Mouse (Mus musculus): ENCODE measurements at regions not wholly inside any gene's neighbourhood (a gene's known extent, or its start where the extent isn't known, plus 50 kb on each side); places are given as distances from the start of the nearest gene placed in this dataset.

- H3K36me3 ChIP-seq (ENCODE audit: control insufficient read depth, insufficient read depth, low read length, poor library complexity, severe bottlenecking) = no peaks in the 10 kb centered on the region
- H3K27me3 ChIP-seq (ENCODE audit: control insufficient read depth, insufficient read depth, low read length, poor library complexity, severe bottlenecking) = no peaks in the 10 kb centered on the region
- peak overlapping the region; percentile 41; the same call in 1 of the 2 replicates for H3K27ac ChIP-seq (ENCODE audit: insufficient read depth, low read length)
- TF ChIP-seq POLR2A (IDR thresholded peaks at IDR 0.05; ENCODE audit: insufficient read depth, low read length) (no peak), EP300 (IDR thresholded peaks at IDR 0.05; ENCODE audit: insufficient read depth, low read depth, low read length) (no peak), CTCF (IDR thresholded peaks at IDR 0.05; ENCODE audit: low read depth, low read length) (no peak)
- H3K9ac ChIP-seq (ENCODE audit: low read depth, poor library complexity, severe bottlenecking) = no peak overlapping the region
- H3K4me1 ChIP-seq (ENCODE audit: control insufficient read depth, insufficient read depth, low read length) = peaks cover 2% of the 10 kb centered on the region
- H3K9me3 ChIP-seq (replicated peaks; ENCODE audit: control insufficient read depth, insufficient read depth, low read length, poor library complexity, severe bottlenecking) = no peaks in the 10 kb centered on the region
- H3K4me3 ChIP-seq (ENCODE audit: low read depth, low read length) = no peak overlapping the region
Measured at GRCm38 (mm10) chr2:48441296-48441990, 372.5 kb upstream of the Acvr2a start.

DNA sequence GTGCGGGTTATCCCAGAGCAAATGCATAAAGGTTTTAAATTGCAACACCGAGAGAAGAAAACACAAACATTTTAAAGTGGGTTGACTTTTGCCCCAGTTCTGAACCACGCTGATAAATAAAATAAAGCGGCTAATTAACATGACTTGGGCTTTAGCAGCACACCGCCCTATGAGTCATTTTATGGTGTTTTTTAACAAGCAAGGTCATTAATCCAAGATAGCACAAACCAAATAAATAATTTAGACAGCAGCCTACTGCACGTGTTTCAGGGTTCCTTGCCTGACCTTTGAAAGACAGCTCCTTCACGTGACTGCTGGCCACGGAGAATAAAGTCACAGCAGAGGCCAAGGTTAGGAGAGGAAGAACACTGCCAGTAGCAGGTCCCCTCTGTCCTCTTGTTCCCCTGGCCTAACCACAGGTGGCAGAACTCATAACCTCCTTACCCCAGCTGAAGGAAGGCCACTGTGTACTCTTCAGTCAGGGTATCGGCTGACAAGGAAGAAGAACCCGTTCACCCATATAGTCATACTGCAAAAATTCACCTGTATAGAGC, 371.8 kb upstream of the Acvr2a start:
- TF ChIP-seq EP300 (IDR thresholded peaks at IDR 0.05; ENCODE audit: insufficient read depth, low read depth, low read length) = no peak
- TF ChIP-seq POLR2A (IDR thresholded peaks at IDR 0.05; ENCODE audit: insufficient read depth, low read length) = no peak
- TF ChIP-seq CTCF (IDR thresholded peaks at IDR 0.05; ENCODE audit: low read depth, low read length) = no peak
- H3K4me1 ChIP-seq (ENCODE audit: control insufficient read depth, insufficient read depth, low read length) = peaks cover 2% of the 10 kb centered on the region
- H3K36me3 ChIP-seq (ENCODE audit: control insufficient read depth, insufficient read depth, low read length, poor library complexity, severe bottlenecking) = no peaks in the 10 kb centered on the region
- H3K4me3 ChIP-seq (ENCODE audit: low read depth, low read length) = no peak overlapping the region
- no peaks in the 10 kb centered on the region for H3K27me3 ChIP-seq (ENCODE audit: control insufficient read depth, insufficient read depth, low read length, poor library complexity, severe bottlenecking)
- H3K9ac ChIP-seq (ENCODE audit: low read depth, poor library complexity, severe bottlenecking) = no peak overlapping the region
- H3K9me3 ChIP-seq (replicated peaks; ENCODE audit: control insufficient read depth, insufficient read depth, low read length, poor library complexity, severe bottlenecking) = no peaks in the 10 kb centered on the region
- no peak overlapping the region for H3K27ac ChIP-seq (ENCODE audit: insufficient read depth, low read length)

DNA sequence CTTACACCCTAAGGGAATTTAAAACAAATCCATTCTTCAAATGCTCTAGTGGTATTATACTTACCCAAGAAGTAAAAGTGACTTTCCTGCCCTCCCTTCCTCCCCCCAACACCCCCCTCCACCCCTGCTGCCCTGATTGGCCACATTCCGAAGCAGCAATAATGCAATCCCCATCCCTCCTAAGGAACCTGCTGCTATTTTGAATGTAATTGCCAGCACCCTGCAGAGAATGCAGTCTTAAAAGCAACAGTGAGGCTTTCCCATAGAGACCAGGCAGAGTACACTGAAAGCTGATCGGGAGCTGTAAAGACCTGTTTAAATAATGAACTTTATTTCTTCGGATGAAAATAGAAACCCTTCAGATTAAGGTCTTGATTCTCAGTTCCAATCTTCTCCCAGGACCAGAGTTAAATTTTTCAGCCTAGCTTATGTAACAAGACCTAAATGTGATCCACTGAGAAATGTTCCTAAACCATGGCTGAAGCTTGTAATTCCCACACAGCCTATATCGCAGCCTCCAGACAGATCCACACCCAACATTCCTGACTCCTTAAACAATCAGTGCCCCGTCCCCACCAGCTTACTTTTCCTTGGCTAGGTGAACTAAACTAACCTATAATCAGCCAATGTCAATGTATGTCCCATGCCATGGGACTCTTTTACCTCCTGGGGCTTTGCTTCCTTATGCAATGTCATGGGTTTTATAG, 367.9 kb upstream of the Acvr2a start:
- Histone ChIP-seq H3K4me3 (ENCODE audit: low read depth, low read length) (no peak overlapping the region), H3K4me1 (ENCODE audit: control insufficient read depth, insufficient read depth, low read length) (peaks cover 2% of the 10 kb centered on the region), H3K9me3 (replicated peaks; ENCODE audit: control insufficient read depth, insufficient read depth, low read length, poor library complexity, severe bottlenecking) (no peaks in the 10 kb centered on the region), H3K27ac (ENCODE audit: insufficient read depth, low read length) (no peak overlapping the region), H3K27me3 (ENCODE audit: control insufficient read depth, insufficient read depth, low read length, poor library complexity, severe bottlenecking) (no peaks in the 10 kb centered on the region), H3K9ac (ENCODE audit: low read depth, poor library complexity, severe bottlenecking) (no peak overlapping the region), H3K36me3 (ENCODE audit: control insufficient read depth, insufficient read depth, low read length, poor library complexity, severe bottlenecking) (no peaks in the 10 kb centered on the region)
- TF ChIP-seq POLR2A (IDR thresholded peaks at IDR 0.05; ENCODE audit: insufficient read depth, low read length) (no peak), CTCF (IDR thresholded peaks at IDR 0.05; ENCODE audit: low read depth, low read length) (no peak), EP300 (IDR thresholded peaks at IDR 0.05; ENCODE audit: insufficient read depth, low read depth, low read length) (no peak)

- Histone ChIP-seq H3K27me3 (ENCODE audit: control insufficient read depth, insufficient read depth, low read length, poor library complexity, severe bottlenecking) (no peaks in the 10 kb centered on the region), H3K36me3 (ENCODE audit: control insufficient read depth, insufficient read depth, low read length, poor library complexity, severe bottlenecking) (no peaks in the 10 kb centered on the region), H3K27ac (ENCODE audit: insufficient read depth, low read length) (no peak overlapping the region), H3K9ac (ENCODE audit: low read depth, poor library complexity, severe bottlenecking) (no peak overlapping the region), H3K4me3 (ENCODE audit: low read depth, low read length) (no peak overlapping the region), H3K9me3 (replicated peaks; ENCODE audit: control insufficient read depth, insufficient read depth, low read length, poor library complexity, severe bottlenecking) (no peaks in the 10 kb centered on the region), H3K4me1 (ENCODE audit: control insufficient read depth, insufficient read depth, low read length) (peaks cover 2% of the 10 kb centered on the region)
- TF ChIP-seq CTCF (IDR thresholded peaks at IDR 0.05; ENCODE audit: low read depth, low read length) = no peak
- no peak for TF ChIP-seq EP300 (IDR thresholded peaks at IDR 0.05; ENCODE audit: insufficient read depth, low read depth, low read length)
- no peak for TF ChIP-seq POLR2A (IDR thresholded peaks at IDR 0.05; ENCODE audit: insufficient read depth, low read length)
Measured at GRCm38 (mm10) chr2:48446617-48447016, 367.3 kb upstream of the Acvr2a start.

DNA sequence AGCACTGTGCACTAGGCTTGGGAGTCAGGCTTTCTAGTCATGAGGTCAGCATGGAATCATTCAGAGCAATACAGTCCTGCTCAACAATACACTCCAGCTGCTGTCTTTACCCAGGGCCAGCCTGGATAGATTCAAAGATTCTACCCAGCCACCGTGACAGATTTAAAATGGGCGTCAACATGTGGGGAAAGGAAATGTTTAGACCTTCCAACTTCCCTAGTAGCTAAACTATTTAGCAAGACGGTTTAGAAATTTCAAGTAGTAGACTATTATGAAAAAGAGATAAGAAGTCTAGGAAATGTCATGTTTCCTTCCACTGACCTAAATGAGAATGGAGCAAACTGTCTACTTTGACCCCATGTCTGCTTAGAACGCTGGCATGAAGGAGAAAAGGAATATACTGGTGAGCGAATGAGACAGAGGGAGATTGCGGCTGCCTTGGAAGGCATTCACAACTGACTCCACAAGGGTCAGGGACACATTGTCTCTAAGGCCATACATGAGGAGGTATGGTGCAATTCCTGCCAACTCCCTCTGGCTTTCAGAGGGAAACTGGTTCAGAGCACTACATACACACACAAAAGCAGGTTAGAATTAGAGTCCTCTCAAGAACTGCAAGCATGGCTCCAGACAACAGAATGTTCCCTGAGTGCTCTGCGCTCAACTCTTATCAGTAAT, 364.6 kb upstream of the Acvr2a start:
- no peak overlapping the region for H3K27ac ChIP-seq (ENCODE audit: insufficient read depth, low read length)

More for the DNA sequence above, 364.6 kb upstream of the Acvr2a start:
- TF ChIP-seq POLR2A (IDR thresholded peaks at IDR 0.05; ENCODE audit: insufficient read depth, low read length) = no peak
- TF ChIP-seq EP300 (IDR thresholded peaks at IDR 0.05; ENCODE audit: insufficient read depth, low read depth, low read length) = no peak
- TF ChIP-seq CTCF (IDR thresholded peaks at IDR 0.05; ENCODE audit: low read depth, low read length) = no peak
- H3K36me3 ChIP-seq (ENCODE audit: control insufficient read depth, insufficient read depth, low read length, poor library complexity, severe bottlenecking) = no peaks in the 10 kb centered on the region
- no peaks in the 10 kb centered on the region for H3K4me1 ChIP-seq (ENCODE audit: control insufficient read depth, insufficient read depth, low read length)
- no peak overlapping the region for H3K9ac ChIP-seq (ENCODE audit: low read depth, poor library complexity, severe bottlenecking)
- H3K9me3 ChIP-seq (replicated peaks; ENCODE audit: control insufficient read depth, insufficient read depth, low read length, poor library complexity, severe bottlenecking) = no peaks in the 10 kb centered on the region
- H3K27me3 ChIP-seq (ENCODE audit: control insufficient read depth, insufficient read depth, low read length, poor library complexity, severe bottlenecking) = no peaks in the 10 kb centered on the region
- no peak overlapping the region for H3K4me3 ChIP-seq (ENCODE audit: low read depth, low read length)

Measured in ES-Bruce4 (cell line).